Mouse (Mus musculus) cerebral cortex, adult 2 months (tissue): Measurements from ENCODE around the gene Tbc1d8b.

Experiments used
- WGBS: fragments of 180-500 bp; shearing (Covaris S2); methylation state at CpG from one replicate; pipeline ENCODE4 v1.1.7; 2018; 5-methylcytosine and 5-hydroxymethylcytosine counted together

Tbc1d8b gene

GRCm38 (mm10) chrX:139780988-139781387 is 96.2 kb downstream of the Tbc1d8b start:
- WGBS, result 79% methylated on average over 3 of the region's 3 CpGs

- whole genome bisulfite sequencing, result 93% methylated on average over 4 of the region's 4 CpGs
These were observed 96.8 kb downstream of the Tbc1d8b start for GRCm38 (mm10) chrX:139781563-139781962.

GRCm38 (mm10) chrX:139782278-139783044 is 97.7 kb downstream of the Tbc1d8b start, which contains the start of gene Ripply1:
TSS of gene Ripply1 (minus strand) at chrX:139782353.
- WGBS, result 68% methylated on average over 6 of the region's 6 CpGs

- WGBS, result 90% methylated on average over 3 of the region's 3 CpGs
These were observed 98.2 kb downstream of the Tbc1d8b start for GRCm38 (mm10) chrX:139783045-139783422.

GRCm38 (mm10) chrX:139785764-139786163 is 101.0 kb downstream of the Tbc1d8b start:
- 44% methylated on average over 1 of the region's 1 CpGs for WGBS

- WGBS, result 89% methylated on average over 7 of the region's 7 CpGs
These were observed 109.5 kb downstream of the Tbc1d8b start for GRCm38 (mm10) chrX:139794072-139794845.

- 89% methylated on average over 6 of the region's 6 CpGs for WGBS
These were observed 111.2 kb downstream of the Tbc1d8b start for GRCm38 (mm10) chrX:139796037-139796436.

- 57% methylated on average over 9 of the region's 9 CpGs for WGBS
These were observed 113.1 kb downstream of the Tbc1d8b start for GRCm38 (mm10) chrX:139797875-139798274.

- 82% methylated on average over 3 of the region's 3 CpGs for WGBS
These were observed 115.2 kb downstream of the Tbc1d8b start for GRCm38 (mm10) chrX:139799953-139800352.

GRCm38 (mm10) chrX:139800406-139800878 is 115.6 kb downstream of the Tbc1d8b start, which contains the start of gene Cldn2:
TSS of gene Cldn2 (plus strand) at chrX:139800828.
- WGBS, result 68% methylated on average over 8 of the region's 8 CpGs
